Mouse (Mus musculus): ENCODE measurements at regions not wholly inside any gene's neighbourhood (a gene's known extent, or its start where the extent isn't known, plus 50 kb on each side); places are given as distances from the start of the nearest gene placed in this dataset.
A peak's percentile ranks its signal among the peaks of the same experiment; 100 is the strongest.

- no peak for DNase-seq (ENCODE audit: low spot score)
Observed at GRCm38 (mm10) chr6:144876758-144877157, 95.0 kb upstream of the Sox5 start.

- no peak for DNase-seq (ENCODE audit: low spot score)
Observed at GRCm38 (mm10) chr6:144875862-144876261, 94.1 kb upstream of the Sox5 start.

GRCm38 (mm10) chr6:144874251-144874650, 92.5 kb upstream of the Sox5 start:
- DNase-seq (ENCODE audit: low spot score): no peak

- DNase-seq (ENCODE audit: low spot score): no peak
Observed at GRCm38 (mm10) chr6:144870949-144871348, 89.2 kb upstream of the Sox5 start.

GRCm38 (mm10) chr6:144867333-144867732, 85.6 kb upstream of the Sox5 start:
- DNase-seq (ENCODE audit: low spot score): no peak

- DNase-seq (ENCODE audit: low spot score): no peak
Observed at GRCm38 (mm10) chr6:144864026-144864425, 82.2 kb upstream of the Sox5 start.

- DNase-seq (ENCODE audit: low spot score): no peak
Observed at GRCm38 (mm10) chr6:144863430-144863994, 81.7 kb upstream of the Sox5 start.

- no peak for DNase-seq (ENCODE audit: low spot score)
Observed at GRCm38 (mm10) chr6:144841510-144841909, 59.7 kb upstream of the Sox5 start.

- DNase-seq (ENCODE audit: low spot score): no peak
Observed at GRCm38 (mm10) chr6:144839383-144839782, 57.6 kb upstream of the Sox5 start.

GRCm38 (mm10) chr6:144834323-144835183, 52.8 kb upstream of the Sox5 start:
- peak; percentile 69 for DNase-seq (ENCODE audit: low spot score)
